ENCODE assay signal across 28 mouse cellular contexts in the genomic region with DNA sequence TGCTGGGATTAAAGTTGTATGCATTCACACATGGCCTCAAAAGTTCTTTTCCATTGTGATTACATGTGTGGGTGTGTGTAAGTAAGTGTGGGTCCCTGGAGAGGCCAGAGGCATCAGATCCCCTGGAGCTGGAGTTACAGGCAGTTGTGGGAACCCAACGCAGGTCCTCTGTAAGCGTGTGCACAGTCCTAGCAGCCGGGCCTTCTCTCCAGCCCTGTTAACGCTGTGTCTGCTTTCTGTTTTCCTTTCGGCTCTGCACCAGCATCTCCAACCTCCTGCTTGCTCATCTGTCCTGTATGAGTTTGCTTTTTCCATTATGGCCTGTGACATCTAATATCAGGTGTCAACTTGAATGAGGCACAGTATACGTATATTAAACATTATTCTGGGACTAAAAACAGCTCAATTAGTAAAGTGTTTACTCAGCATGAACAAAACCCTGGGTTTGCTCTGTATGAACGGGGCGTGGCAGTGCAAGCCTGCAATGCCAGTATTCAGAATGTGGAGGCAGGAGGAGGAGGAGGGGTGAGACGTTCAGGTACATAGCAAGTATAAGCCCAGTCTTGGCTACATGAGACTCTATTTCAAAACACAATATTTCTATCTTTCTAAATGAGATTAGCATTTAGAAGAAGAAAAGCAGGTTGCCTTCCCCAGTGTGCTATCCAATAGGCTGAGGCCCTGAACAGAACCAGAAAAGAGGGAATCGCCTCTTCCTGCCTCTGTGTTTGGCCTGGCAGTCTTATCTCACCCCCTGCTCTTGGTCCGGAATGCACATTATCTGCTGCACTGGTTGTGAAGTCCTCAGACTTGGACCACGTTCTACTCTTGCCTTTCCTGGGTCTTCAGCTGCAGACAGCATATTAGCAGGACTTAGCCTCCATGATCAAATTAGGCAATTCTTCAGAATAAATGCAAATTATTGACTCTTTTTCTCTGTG. TPM values are rescaled to one million over a fixed set of nuclear protein-coding genes. Genes with fewer than 3 reads are reported as not detected.
DNase-seq lines count a peak whose midpoint lies in the region; ATAC-seq lines count a peak whose summit lies in the region.
"Had no signal": no experiment of that assay in that cellular context is flagged by ENCODE, and none has a peak within 500 bp of the region (broad histone marks: within the 10 kb centered on the region; RNA-seq: fewer than 3 reads in every experiment).

No protein-coding gene starts in this region.

- intact Hi-C loops in heart, postnatal 36 days (cut with DNase I), result loop anchor here (10.0 kb wide), 1 partner anchor 225 kb away; no protein-coding TSS in a partner anchor

- peaks cover 24% of the 10 kb centered on the region for H3K4me1 ChIP-seq in heart, embryonic 11.5 days (ENCODE audit: control insufficient read depth, insufficient read depth, low read length)
- H3K4me1 ChIP-seq in heart, embryonic 16.5 days (ENCODE audit: control insufficient read depth, insufficient read depth, low read length), result peaks cover 19% of the 10 kb centered on the region
- peaks cover 14% of the 10 kb centered on the region for H3K4me1 ChIP-seq in lung, embryonic 16.5 days (replicated peaks; ENCODE audit: control insufficient read depth, insufficient read depth, low read length)
- H3K4me1 ChIP-seq in stomach, embryonic 16.5 days (ENCODE audit: control insufficient read depth, insufficient read depth, low read length), result 0 out of 2 replicates have a peak, but pooled peaks cover 5% of the 10 kb centered on the region
- H3K4me1 ChIP-seq: hindbrain, embryonic 12.5 days; intestine, embryonic 15.5 days; limb, embryonic 13.5 days; neural tube, embryonic 13.5 days had no signal

- DNase-seq in heart, postnatal 36 days, result no peak
- DNase-seq in heart, adult 9 months (ENCODE audit: low spot score in 2 of 2), result no peak
- no peak for DNase-seq in lung, postnatal 4 days
- no peak for DNase-seq in thymus, postnatal 25 days
- DNase-seq: adrenal gland, postnatal 10 days; cerebellum, adult 8-10 months; cerebellum, postnatal 25 days; gastrocnemius, postnatal 25 days; heart, postnatal 14 days; kidney, adult 2 months; kidney, postnatal 4 days; liver, embryonic 13.5 days; right cerebral cortex, postnatal 4 days; thymus, postnatal 14 days had no signal

- H3K4me3 ChIP-seq in heart, embryonic 11.5 days (ENCODE audit: low read depth, low read length), result no peak overlapping the region
- H3K4me3 ChIP-seq in heart, embryonic 16.5 days (ENCODE audit: low read length), result no peak overlapping the region
- no peak overlapping the region for H3K4me3 ChIP-seq in lung, embryonic 16.5 days (ENCODE audit: low read length)
- H3K4me3 ChIP-seq in stomach, embryonic 16.5 days (replicated peaks; ENCODE audit: low read length), result no peak overlapping the region
- H3K4me3 ChIP-seq: hindbrain, embryonic 12.5 days; intestine, embryonic 15.5 days; limb, embryonic 13.5 days; liver, embryonic 13.5 days; midbrain, embryonic 13.5 days; neural tube, embryonic 13.5 days had no signal

- H3K27ac ChIP-seq in heart, embryonic 11.5 days (ENCODE audit: low read depth, low read length), result peak overlapping the region; percentile 24; the same call in 1 of the 2 replicates
- peak overlapping the region; percentile 61 for H3K27ac ChIP-seq in heart, embryonic 16.5 days (ENCODE audit: low read length)
- H3K27ac ChIP-seq in lung, embryonic 16.5 days (ENCODE audit: low read length), result peak overlapping the region; percentile 13; the same call in 1 of the 2 replicates
- H3K27ac ChIP-seq in stomach, embryonic 16.5 days (ENCODE audit: low read length), result no peak overlapping the region
- H3K27ac ChIP-seq: hindbrain, embryonic 12.5 days; hindbrain, postnatal 0 days; intestine, embryonic 15.5 days; limb, embryonic 13.5 days; liver, embryonic 13.5 days; midbrain, embryonic 13.5 days; neural tube, embryonic 13.5 days had no signal

- no peak overlapping the region for H3K4me2 ChIP-seq in heart, embryonic 11.5 days
- H3K4me2 ChIP-seq in heart, embryonic 16.5 days (ENCODE audit: low read depth, low read length), result no peak overlapping the region
- H3K4me2 ChIP-seq in lung, embryonic 16.5 days (ENCODE audit: low read depth, low read length), result no peak overlapping the region
- peak overlapping the region; percentile 16; the same call in 1 of the 2 replicates for H3K4me2 ChIP-seq in stomach, embryonic 16.5 days (ENCODE audit: low read depth, low read length)
- H3K4me2 ChIP-seq: hindbrain, embryonic 12.5 days; intestine, embryonic 15.5 days; limb, embryonic 13.5 days; liver, embryonic 13.5 days; midbrain, embryonic 13.5 days; neural tube, embryonic 13.5 days had no signal

- H3K27me3 ChIP-seq in heart, embryonic 11.5 days (ENCODE audit: control insufficient read depth, insufficient read depth, low read length), result no peaks in the 10 kb centered on the region
- H3K27me3 ChIP-seq in heart, embryonic 16.5 days (ENCODE audit: control insufficient read depth, insufficient read depth, low read length), result no peaks in the 10 kb centered on the region
- H3K27me3 ChIP-seq in lung, embryonic 16.5 days (ENCODE audit: control insufficient read depth, insufficient read depth, low read depth, low read length), result no peaks in the 10 kb centered on the region
- H3K27me3 ChIP-seq in stomach, embryonic 16.5 days (ENCODE audit: control insufficient read depth, insufficient read depth, low read length), result no peaks in the 10 kb centered on the region
- H3K27me3 ChIP-seq: intestine, embryonic 15.5 days; Patski had no signal

- no peaks in the 10 kb centered on the region for H3K9me3 ChIP-seq in heart, embryonic 11.5 days (replicated peaks; ENCODE audit: control insufficient read depth, low read length)
- no peaks in the 10 kb centered on the region for H3K9me3 ChIP-seq in heart, embryonic 16.5 days (replicated peaks; ENCODE audit: control insufficient read depth, low read length)
- no peaks in the 10 kb centered on the region for H3K9me3 ChIP-seq in lung, embryonic 16.5 days (ENCODE audit: control insufficient read depth, low read length)
- no peaks in the 10 kb centered on the region for H3K9me3 ChIP-seq in stomach, embryonic 16.5 days (replicated peaks; ENCODE audit: control insufficient read depth, low read length)
- H3K9me3 ChIP-seq: hindbrain, embryonic 12.5 days; intestine, embryonic 15.5 days; limb, embryonic 13.5 days; liver, embryonic 13.5 days; midbrain, embryonic 13.5 days; neural tube, embryonic 13.5 days had no signal

- H3K9ac ChIP-seq in heart, embryonic 11.5 days (ENCODE audit: low read depth, low read length), result no peak overlapping the region
- no peak overlapping the region for H3K9ac ChIP-seq in heart, embryonic 16.5 days (ENCODE audit: low read length)
- no peak overlapping the region for H3K9ac ChIP-seq in lung, embryonic 16.5 days (ENCODE audit: low read length)
- no peak overlapping the region for H3K9ac ChIP-seq in stomach, embryonic 16.5 days (ENCODE audit: low read length)
- H3K9ac ChIP-seq: hindbrain, embryonic 12.5 days; intestine, embryonic 15.5 days; limb, embryonic 13.5 days; liver, embryonic 13.5 days; midbrain, embryonic 13.5 days; neural tube, embryonic 13.5 days had no signal

- ATAC-seq in heart, embryonic 11.5 days (replicated peaks; ENCODE audit: insufficient number of reproducible peaks, low FRiP score, low TSS enrichment), result no peak
- peak; percentile 77 for ATAC-seq in heart, embryonic 16.5 days (replicated peaks; ENCODE audit: extremely low read depth, insufficient read depth, low FRiP score)
- ATAC-seq in lung, embryonic 16.5 days (ENCODE audit: low read depth), result peak; percentile 35
- ATAC-seq in stomach, embryonic 16.5 days (ENCODE audit: insufficient read depth, low FRiP score), result no peak; the same call in 1 of the 2 replicates
- ATAC-seq: forebrain, embryonic 14.5 days; hindbrain, postnatal 0 days; intestine, embryonic 15.5 days; midbrain, embryonic 13.5 days; Patski had no signal

- H3K36me3 ChIP-seq in heart, embryonic 11.5 days (ENCODE audit: control insufficient read depth, insufficient read depth, low read length), result no peaks in the 10 kb centered on the region
- H3K36me3 ChIP-seq in heart, embryonic 16.5 days (ENCODE audit: control insufficient read depth, insufficient read depth), result no peaks in the 10 kb centered on the region
- H3K36me3 ChIP-seq in lung, embryonic 16.5 days (ENCODE audit: control insufficient read depth, insufficient read depth, low read length), result no peaks in the 10 kb centered on the region
- H3K36me3 ChIP-seq in stomach, embryonic 16.5 days (ENCODE audit: control insufficient read depth, insufficient read depth, low read length), result no peaks in the 10 kb centered on the region
- H3K36me3 ChIP-seq: hindbrain, embryonic 12.5 days; intestine, embryonic 15.5 days; limb, embryonic 13.5 days; liver, embryonic 13.5 days; midbrain, embryonic 13.5 days; neural tube, embryonic 13.5 days had no signal

- 49% methylated on average over 12 of the region's 12 CpGs for WGBS in heart, embryonic 11.5 days (ENCODE audit: insufficient replicate concordance)
- WGBS in heart, embryonic 16.5 days, result 45% methylated on average over 12 of the region's 12 CpGs
- WGBS in lung, embryonic 16.5 days, result 52% methylated on average over 12 of the region's 12 CpGs
- 51% methylated on average over 12 of the region's 12 CpGs for WGBS in stomach, embryonic 16.5 days

RNA-seq across cellular contexts. Expression of a gene that starts 55.5 kb away (rescaled TPM):
- 11.6 and 11.8 TPM in 2 replicates for polyA plus RNA-seq in heart, embryonic 11.5 days (2014; fragmentation: Nextera tagmentation; extraction: Ambion mirVana)
- 10 to 100 TPM in 1 of 2 experiments, 1 to 10 TPM in 1; 10.0 to 11.4 TPM for total RNA-seq in heart, postnatal 36 days (2021)
- 14.5 and 17.0 TPM in 2 replicates for polyA plus RNA-seq in heart, embryonic 16.5 days (2015; fragmentation: Nextera tagmentation; extraction: Ambion mirVana)
- 32.2 and 35.3 TPM in 2 replicates for polyA plus RNA-seq in lung, embryonic 16.5 days (2015; fragmentation: Nextera tagmentation; extraction: Ambion mirVana)
- polyA plus RNA-seq in stomach, embryonic 16.5 days (2015; fragmentation: Nextera tagmentation; extraction: Ambion mirVana), result 8.6 and 9.2 TPM in 2 replicates
- total RNA-seq: megakaryocyte-erythroid progenitor cell, adult 5-6 weeks; MEL had no signal

Comparison
In these comparisons a context has a peak if more than half of its experiments do, and no peak if none do; other contexts are left out.
1. ATAC-seq: peak in heart, embryonic 16.5 days (single experiment) and lung, embryonic 16.5 days (single experiment); none in heart, embryonic 11.5 days (single experiment) and stomach, embryonic 16.5 days (single experiment).